Mouse (Mus musculus) cerebellum, adult 8-10 months (tissue): ENCODE data around the gene Thada.

Experiments
- DNase-seq: peaks from one replicate; pipeline ENCODE4 v3.0.0; 2022

Gene Thada

GRCm38 (mm10) chr17:84368213-84369014 lies 97.6 kb downstream of the Thada start:
- no peak for DNase-seq

- peak; percentile 67 for DNase-seq
Observed at GRCm38 (mm10) chr17:84367663-84368062, 98.3 kb downstream of the Thada start.

GRCm38 (mm10) chr17:84365791-84366301 lies 100.2 kb downstream of the Thada start:
- no peak for DNase-seq

DNA sequence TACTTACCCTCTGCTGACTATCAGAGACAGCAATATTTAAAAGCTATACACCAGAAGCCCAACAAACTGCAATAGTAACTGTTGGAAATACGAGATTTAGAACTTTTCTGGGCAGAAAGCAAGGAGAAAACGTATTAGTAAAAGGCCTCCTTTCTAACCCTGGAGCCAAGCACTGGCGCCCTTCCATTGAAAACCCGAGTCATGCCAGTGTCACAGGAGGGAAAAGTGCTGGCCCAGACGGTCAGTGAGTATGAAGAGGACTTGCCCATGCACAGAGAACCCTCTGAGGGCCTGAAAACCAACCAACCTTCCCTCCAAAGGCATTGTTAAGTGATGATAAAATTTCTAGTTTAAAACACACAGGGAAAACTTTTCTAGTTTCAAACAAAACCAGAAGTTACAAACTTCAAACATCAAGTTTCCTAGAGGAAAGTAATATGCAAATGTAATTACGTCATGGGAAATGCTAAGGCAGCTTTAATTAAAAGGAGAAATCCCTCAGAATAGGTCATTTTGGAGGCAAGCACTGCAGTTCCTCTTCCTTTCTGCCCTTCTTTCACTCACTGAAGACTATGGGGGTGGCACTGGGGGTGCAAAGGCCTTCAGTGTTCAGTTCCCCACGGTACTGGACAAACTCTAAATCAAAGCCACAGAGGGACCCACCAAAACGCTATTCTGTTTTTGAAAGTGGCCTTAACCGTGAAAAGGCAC lies 100.8 kb downstream of the Thada start:
- peak; percentile 46 for DNase-seq

GRCm38 (mm10) chr17:84363444-84363843 lies 102.6 kb downstream of the Thada start:
- DNase-seq, result no peak

DNA sequence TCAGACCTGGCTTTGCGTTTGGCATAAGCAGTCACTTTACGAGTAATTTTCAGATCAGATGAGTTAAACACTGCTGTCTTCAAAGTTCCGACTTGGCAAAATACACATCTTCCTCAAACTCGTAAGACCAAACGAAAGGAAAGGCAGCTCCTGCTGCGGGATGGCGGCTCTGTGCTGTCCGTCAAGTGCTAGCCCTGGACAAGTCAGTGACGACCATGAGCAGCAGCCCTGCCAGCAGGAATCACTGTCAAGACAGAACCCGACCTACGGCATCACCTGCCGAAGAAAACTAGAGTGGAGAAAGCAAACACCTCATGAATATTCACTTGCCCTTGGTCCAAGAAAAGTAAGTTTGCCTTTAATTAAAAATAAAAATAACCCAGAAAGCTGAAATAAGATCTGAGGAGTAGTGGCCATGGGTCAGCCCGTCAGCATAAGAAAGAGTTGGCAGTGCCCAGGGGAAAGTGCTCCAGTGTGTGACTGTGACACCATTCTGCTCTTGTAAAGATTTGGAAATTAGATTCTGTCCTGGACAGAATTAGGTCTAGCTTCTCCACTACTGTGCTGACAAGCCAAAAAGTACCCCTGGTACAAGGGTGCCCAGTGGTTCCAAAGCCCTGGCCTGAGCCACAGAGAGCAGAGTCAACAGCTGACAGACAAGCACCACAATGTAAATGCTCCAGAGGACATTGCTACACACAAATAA lies 103.3 kb downstream of the Thada start:
- no peak for DNase-seq

DNA sequence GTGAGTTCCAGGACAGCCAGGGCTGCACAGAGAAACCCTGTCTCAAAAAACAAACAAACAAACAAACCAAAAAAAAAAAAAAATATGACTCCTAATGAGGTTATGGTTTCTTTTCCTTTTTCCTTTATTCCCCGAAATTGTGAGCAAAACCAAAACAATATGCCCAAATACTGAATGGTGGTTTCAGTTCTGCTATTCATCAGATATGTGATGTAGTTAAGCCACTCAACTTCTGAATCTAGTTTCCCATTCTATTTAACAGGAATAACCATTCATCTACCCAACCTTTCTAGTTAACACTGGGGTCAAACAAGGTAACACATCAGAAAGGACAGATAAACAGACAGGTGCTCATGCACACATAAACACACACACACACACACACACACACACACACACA lies 105.0 kb downstream of the Thada start:
- no peak for DNase-seq

GRCm38 (mm10) chr17:84359810-84360209 lies 106.2 kb downstream of the Thada start:
- no peak for DNase-seq

GRCm38 (mm10) chr17:84358951-84359644 lies 106.9 kb downstream of the Thada start:
- no peak for DNase-seq

GRCm38 (mm10) chr17:84357776-84358175 lies 108.2 kb downstream of the Thada start:
- no peak for DNase-seq

DNA sequence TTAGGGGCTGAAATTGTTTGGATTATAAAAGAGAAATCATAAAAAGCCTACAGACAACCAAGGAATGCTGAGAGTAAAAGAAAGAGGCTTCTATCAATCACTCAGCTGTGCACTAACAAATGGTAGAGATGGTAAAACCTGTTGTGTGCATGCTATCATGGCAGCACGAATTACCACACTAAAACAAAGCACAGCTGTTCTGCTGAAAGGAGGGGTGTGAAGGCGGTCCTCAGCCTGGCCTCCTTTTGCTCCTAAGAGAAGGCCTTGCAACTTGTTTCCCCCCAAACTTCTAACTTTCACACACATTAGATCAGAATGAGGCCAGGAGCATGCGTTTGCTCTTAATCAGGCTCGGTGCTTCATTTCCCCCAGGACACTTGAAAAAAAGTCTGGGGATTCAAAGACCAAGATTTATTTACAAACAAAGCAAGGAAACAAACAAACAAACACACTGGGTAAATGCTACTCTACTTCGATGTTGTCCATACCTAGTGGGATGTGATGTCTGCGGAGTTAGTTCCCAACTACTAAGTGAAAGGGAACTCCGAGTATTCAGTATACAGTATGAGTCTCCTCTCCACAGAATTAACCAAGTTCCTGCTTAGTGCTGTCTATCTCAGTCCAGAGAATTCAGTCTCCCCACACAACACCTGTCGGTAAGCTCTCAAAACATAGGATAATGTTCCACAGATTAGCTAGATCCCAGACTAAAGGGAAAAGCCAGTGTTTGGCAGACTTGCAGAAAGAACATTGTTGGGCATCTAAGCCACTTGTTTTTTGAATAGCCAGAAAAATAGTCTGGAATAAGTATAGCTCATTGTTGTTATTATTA lies 109.7 kb downstream of the Thada start:
- DNase-seq, result no peak

DNA sequence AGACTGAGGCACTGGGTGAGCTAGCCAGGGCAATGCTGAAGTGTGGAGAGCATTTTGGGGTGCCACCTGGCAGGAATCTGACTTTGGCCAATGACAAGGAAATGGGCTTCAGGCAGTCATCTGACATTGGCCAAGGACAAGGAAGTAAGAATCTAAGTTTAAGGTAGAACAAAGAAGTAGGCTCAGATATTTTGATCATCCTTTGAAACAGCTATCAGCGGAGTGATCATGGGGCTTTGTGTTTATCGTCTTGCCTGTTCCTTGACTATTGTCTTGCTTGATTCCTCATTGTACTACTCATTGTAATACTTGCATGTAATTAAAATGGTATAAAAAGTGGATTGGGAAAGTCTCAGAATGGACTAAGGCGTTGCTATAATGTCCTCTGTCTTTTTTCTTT lies 111.0 kb downstream of the Thada start:
- no peak for DNase-seq

DNA sequence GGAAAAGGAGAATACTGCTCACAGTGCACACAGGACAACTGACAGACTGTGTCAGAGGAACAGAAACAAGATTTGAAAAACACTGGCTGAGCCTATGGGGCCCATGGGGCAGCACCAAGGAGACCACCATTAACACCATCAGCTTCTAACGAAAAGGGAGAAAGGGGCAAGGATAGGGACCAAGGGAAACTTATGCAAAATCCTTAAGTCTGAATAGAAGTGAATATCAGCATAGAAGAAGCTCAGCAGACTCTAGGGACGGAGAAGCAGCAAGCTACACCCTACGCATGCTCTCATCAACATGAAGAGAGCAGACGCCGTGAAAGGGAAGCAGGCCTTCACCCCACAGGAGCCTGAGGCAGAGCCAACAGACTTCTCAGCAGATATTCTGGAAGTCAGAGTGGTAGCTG lies 112.1 kb downstream of the Thada start:
- DNase-seq, result peak; percentile 64

- DNase-seq, result no peak
Observed at GRCm38 (mm10) chr17:84353224-84353901, 112.6 kb downstream of the Thada start.

- DNase-seq, result no peak
Observed at GRCm38 (mm10) chr17:84352790-84353154, 113.2 kb downstream of the Thada start.

- no peak for DNase-seq
Observed at GRCm38 (mm10) chr17:84351912-84352789, 113.9 kb downstream of the Thada start.

- no peak for DNase-seq
Observed at GRCm38 (mm10) chr17:84351276-84351675, 114.7 kb downstream of the Thada start.

- DNase-seq, result no peak
Observed at GRCm38 (mm10) chr17:84348865-84349264, 117.1 kb downstream of the Thada start.

DNA sequence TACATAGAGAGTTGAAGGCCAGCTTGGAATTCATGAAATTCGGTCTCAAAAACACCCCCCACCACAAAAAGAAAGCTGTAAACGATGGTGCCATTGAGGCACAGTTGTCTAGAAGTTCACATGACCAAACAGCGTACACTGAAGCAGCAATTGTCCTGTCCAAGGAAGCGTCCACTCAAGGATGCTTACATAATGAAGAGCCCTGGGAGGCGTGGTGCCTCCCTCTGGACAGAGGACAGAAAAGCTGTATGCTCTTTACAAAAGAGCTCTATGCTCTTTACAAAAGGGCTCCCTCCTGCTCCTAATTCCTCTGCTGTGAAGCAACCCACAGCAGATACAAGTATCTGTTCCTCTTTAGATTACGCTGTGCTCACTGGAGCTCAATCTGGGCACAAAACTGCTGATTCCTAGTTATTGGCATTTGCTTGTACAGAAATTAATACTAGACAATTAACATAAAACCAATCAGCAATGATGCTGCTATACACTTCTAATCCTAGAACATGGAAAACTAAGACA lies 123.6 kb downstream of the Thada start:
- DNase-seq, result no peak

- no peak for DNase-seq
Observed at GRCm38 (mm10) chr17:84341686-84342085, 124.3 kb downstream of the Thada start.
